Mouse (Mus musculus) liver, embryonic 14.5 days (tissue): Measurements from ENCODE around the gene Mbnl2. TPM values are rescaled to one million over a fixed set of nuclear protein-coding genes. Genes with fewer than 3 reads are reported as not detected.

Experiments
- ATAC-seq: fragments of 200-750 bp; cut with Nextera tagmentation; 2 replicates; pipeline ENCODE4 v1.8.0; 2017; ENCODE audit warnings: moderate number of reproducible peaks, mild to moderate bottlenecking, moderate library complexity; ENCODE audit not compliant: insufficient read depth
- DNase-seq, 3 experiments: peaks; one replicate each; pipeline ENCODE4 v3.0.0-alpha.2; 2012 to 2013; ENCODE audit warnings: low read depth in 3 of 3, low spot score in 3 of 3
- H3K27ac ChIP-seq: fragments of 300-500 bp; sonication (generic); 2 replicates; pipeline ENCODE4 v1.5.1; 2014; ENCODE audit warnings: moderate library complexity, mild to moderate bottlenecking, control low read depth, inconsistent platforms
- H3K27me3 ChIP-seq: fragments of 300-500 bp; sonication (generic); 2 replicates; pipeline ENCODE4 v1.6.1; 2014; ENCODE audit warnings: mild to moderate bottlenecking, low read length, moderate library complexity; ENCODE audit not compliant: control insufficient read depth, insufficient read depth
- H3K36me3 ChIP-seq: fragments of 300-500 bp; sonication (generic); replicated peaks from 2 replicates; pipeline ENCODE4 v1.6.1; 2014; ENCODE audit warnings: low read depth; ENCODE audit not compliant: control insufficient read depth, insufficient read depth
- H3K4me1 ChIP-seq, 2 experiments: fragments of 200-500 bp in 1 of 2; fragments of 300-500 bp in 1 of 2; sonication (generic) in 1 of 2; replicated peaks; 2 replicates each; pipeline ENCODE4 v1.6.1; 2012 to 2014; ENCODE audit warnings: antibody characterized with exemption in 1 of 2, inconsistent platforms in 1 of 2, low read length in 1 of 2; ENCODE audit not compliant: control insufficient read depth in 2 of 2, insufficient read depth in 2 of 2
- H3K4me2 ChIP-seq: fragments of 300-500 bp; sonication (generic); 2 replicates; pipeline ENCODE4 v1.6.1; 2014; ENCODE audit warnings: low read depth, mild to moderate bottlenecking, control low read depth, moderate library complexity
- H3K4me3 ChIP-seq, 2 experiments: fragments of 200-500 bp in 1 of 2; fragments of 300-500 bp in 1 of 2; sonication (generic) in 1 of 2; 2 replicates each; pipeline ENCODE4 v1.5.1; 2012 to 2014; ENCODE audit warnings: low read depth in 2 of 2, low read length in 2 of 2, mild to moderate bottlenecking in 2 of 2, control low read depth in 1 of 2, inconsistent platforms in 1 of 2, moderate library complexity in 1 of 2; ENCODE audit not compliant: insufficient read depth in 1 of 2
- H3K9ac ChIP-seq: fragments of 300-500 bp; sonication (generic); replicated peaks from 2 replicates; pipeline ENCODE4 v1.6.1; 2014; ENCODE audit warnings: mild to moderate bottlenecking, control low read depth, moderate library complexity
- H3K9me3 ChIP-seq: fragments of 300-500 bp; sonication (generic); 2 replicates; pipeline ENCODE4 v1.6.1; 2016; ENCODE audit warnings: low read length, mixed read lengths; ENCODE audit not compliant: control insufficient read depth
- CTCF ChIP-seq: IDR thresholded peaks from 2 replicates; pipeline ENCODE4 v1.5.1; 2016; ENCODE audit warnings: antibody characterized with exemption, low read depth, control low read depth
- EP300 ChIP-seq: IDR thresholded peaks from 2 replicates; pipeline ENCODE4 v1.6.1; 2016; ENCODE audit warnings: antibody characterized with exemption, low read depth
- WGBS: fragments of 180-500 bp; shearing (Covaris S2); extraction: QIAGEN DNeasy Blood & Tissue Kit; methylation state at CpG from one replicate; pipeline ENCODE4 v1.1.7; 2014; ENCODE audit not compliant: insufficient replicate concordance; 5-methylcytosine and 5-hydroxymethylcytosine counted together
- polyA plus RNA-seq, 2 experiments: library from polyadenylated mRNA; depleted of rRNA in 1 of 2; stranded (reverse) in 1 of 2; unstranded in 1 of 2; fragments of >200 nt; fragmentation: Nextera tagmentation in 1 of 2; extraction: Ambion mirVana in 1 of 2; gene quantifications; 2 replicates each; pipeline versions ENCODE4 v1.2.1 to v1.2.3; 2012 to 2014

Gene Mbnl2
- polyA plus RNA-seq, 2 experiments: 6.5 to 13.5 TPM

DNA sequence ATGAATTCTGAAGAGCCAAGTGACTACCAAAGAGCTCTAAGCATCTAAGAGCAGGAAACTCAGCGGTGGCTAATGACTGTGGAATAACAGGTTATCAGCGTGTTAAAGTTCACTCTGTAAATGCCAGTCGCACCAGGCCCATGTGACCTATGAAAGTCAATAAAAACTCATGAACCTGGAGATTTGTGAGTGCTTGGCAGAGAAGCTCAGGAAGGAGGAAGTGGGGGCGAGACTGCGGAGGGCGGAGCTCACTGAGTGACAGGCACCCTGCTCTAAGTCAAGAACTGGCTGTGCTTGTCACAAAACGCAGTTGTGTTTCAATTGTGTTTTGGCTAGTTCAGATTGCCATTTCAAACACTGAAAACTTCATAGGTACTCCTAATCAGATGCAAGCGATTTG lies 131.4 kb downstream of the Mbnl2 start:
- Histone ChIP-seq H3K4me3 (no peak overlapping the region), H3K9ac (no peak overlapping the region), H3K4me1 (peaks cover 0 to 6% of the 10 kb centered on the region in 2 experiments; a peak in 1 of 4 replicates), H3K4me2 (no peak overlapping the region), H3K27me3 (no peaks in the 10 kb centered on the region), H3K27ac (no peak overlapping the region), H3K36me3 (no peaks in the 10 kb centered on the region), H3K9me3 (no peaks in the 10 kb centered on the region)
- no peak for DNase-seq
- ATAC-seq: no peak
- TF ChIP-seq CTCF (no peak), EP300 (no peak)
- WGBS: 40% methylated on average over 8 of the region's 8 CpGs

DNA sequence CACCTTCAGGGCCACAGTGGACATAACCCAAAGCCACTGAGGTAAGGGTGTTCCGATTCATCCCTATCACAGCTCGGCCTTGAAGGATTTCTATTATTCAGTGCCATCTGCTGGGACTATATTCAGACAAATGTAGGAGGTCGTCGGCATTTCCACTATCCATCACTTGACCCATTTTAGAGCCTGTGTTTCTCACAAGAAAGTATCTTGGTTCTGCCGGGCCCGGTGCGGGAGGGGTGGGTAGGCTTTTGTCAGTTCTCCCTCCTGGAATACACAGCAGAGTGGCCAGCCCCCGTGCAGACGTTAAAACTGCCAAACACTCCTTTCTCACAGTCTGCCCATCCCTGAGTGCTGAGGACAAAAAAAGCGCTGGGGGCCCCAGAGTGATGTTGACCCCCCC lies 134.4 kb downstream of the Mbnl2 start:
- no peaks in the 10 kb centered on the region for H3K36me3 ChIP-seq
- 78% methylated on average over 10 of the region's 10 CpGs for WGBS
- no peak for DNase-seq

DNA sequence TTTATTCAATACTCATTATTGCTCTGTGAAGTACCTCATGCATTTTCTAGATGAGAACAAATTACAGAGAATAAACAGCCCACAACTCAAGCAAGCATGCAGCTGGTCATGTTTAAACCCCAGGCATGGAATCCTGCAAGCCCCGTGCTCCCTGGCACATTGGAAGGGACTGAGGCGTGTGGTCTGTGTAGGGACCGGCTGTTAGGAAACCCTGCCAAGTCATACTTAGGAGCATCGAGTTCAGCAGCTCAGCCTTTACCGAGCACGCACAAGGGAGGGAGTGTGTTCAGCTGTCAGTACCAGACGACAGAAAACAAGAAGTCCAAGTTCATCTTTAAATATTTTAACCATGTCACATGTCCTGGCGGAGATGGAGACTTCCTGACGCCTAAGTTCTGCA lies 141.4 kb downstream of the Mbnl2 start:
- H3K9me3 ChIP-seq: no peaks in the 10 kb centered on the region
- H3K4me1 ChIP-seq: no peaks in the 10 kb centered on the region
- DNase-seq (no peak), ATAC-seq (no peak)
- H3K27me3 ChIP-seq: no peaks in the 10 kb centered on the region
- no peaks in the 10 kb centered on the region for H3K36me3 ChIP-seq
- WGBS: 61% methylated on average over 9 of the region's 9 CpGs
- H3K4me2 ChIP-seq: no peak overlapping the region
- H3K9ac ChIP-seq: no peak overlapping the region
- no peak overlapping the region for H3K4me3 ChIP-seq
- no peak overlapping the region for H3K27ac ChIP-seq
- TF ChIP-seq CTCF (no peak), EP300 (no peak)

More for the DNA sequence above, 134.4 kb downstream of the Mbnl2 start:
- TF ChIP-seq EP300 (no peak), CTCF (no peak)
- ATAC-seq: no peak
- Histone ChIP-seq H3K4me1 (peaks cover 0 to 6% of the 10 kb centered on the region in 2 experiments; a peak in 1 of 4 replicates), H3K4me3 (no peak overlapping the region), H3K9me3 (no peaks in the 10 kb centered on the region), H3K4me2 (no peak overlapping the region), H3K27ac (no peak overlapping the region), H3K27me3 (no peaks in the 10 kb centered on the region), H3K9ac (no peak overlapping the region)

DNA sequence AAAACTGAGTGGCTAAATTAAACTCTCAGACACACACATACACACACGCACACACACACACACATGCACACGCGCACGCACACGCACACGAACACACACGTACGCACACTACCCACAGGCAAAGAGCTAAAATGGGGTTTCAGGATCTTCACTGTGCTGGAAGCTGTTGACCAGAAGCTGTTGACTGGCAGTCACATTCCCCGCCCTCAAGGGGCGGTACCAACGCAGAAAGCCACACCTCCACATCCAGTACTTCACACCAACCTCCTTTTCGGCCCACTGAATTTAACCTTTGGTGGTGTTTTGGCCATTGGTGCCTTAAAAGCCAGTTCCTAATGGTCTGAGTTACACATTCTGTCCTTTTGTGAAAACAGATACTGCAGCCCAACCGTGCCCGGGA lies 143.5 kb downstream of the Mbnl2 start:
- 70% methylated on average over 14 of the region's 14 CpGs for WGBS

DNA sequence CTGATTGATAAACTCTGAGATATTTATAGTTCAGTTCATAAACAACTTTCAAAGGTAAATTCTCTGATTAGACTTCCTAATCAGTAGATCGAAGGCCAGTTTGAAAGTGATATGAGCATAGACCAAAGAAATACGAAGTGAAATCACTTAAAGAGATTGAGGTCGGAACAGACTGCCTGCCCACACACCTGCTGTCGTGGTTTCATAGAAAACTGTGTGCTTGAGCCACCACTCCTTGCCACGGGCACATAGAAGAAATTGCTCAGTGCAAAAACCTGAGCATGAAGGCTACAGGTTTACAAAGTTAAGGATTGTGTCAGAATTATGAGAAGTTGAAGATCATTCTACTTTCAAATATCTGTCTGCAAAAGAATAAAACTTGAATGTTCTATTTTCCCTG lies 153.0 kb downstream of the Mbnl2 start:
- no peak overlapping the region for H3K4me3 ChIP-seq
- no peak overlapping the region for H3K9ac ChIP-seq
- no peak for ATAC-seq
- H3K9me3 ChIP-seq: no peaks in the 10 kb centered on the region
- no peak overlapping the region for H3K4me2 ChIP-seq
- no peaks in the 10 kb centered on the region for H3K27me3 ChIP-seq
- no peak for TF ChIP-seq CTCF
- no peak for TF ChIP-seq EP300
- H3K27ac ChIP-seq: no peak overlapping the region
- H3K36me3 ChIP-seq: no peaks in the 10 kb centered on the region
- WGBS: 61% methylated on average over 5 of the region's 5 CpGs
- no peak for DNase-seq
- H3K4me1 ChIP-seq: no peaks in the 10 kb centered on the region

More for the DNA sequence above, 143.5 kb downstream of the Mbnl2 start:
- ATAC-seq: no peak
- no peak overlapping the region for H3K4me3 ChIP-seq
- H3K27ac ChIP-seq: no peak overlapping the region
- no peaks in the 10 kb centered on the region for H3K4me1 ChIP-seq
- TF ChIP-seq CTCF (no peak), EP300 (no peak)
- H3K27me3 ChIP-seq: no peaks in the 10 kb centered on the region
- no peak overlapping the region for H3K4me2 ChIP-seq
- H3K9me3 ChIP-seq: no peaks in the 10 kb centered on the region
- DNase-seq: no peak
- H3K9ac ChIP-seq: no peak overlapping the region
- H3K36me3 ChIP-seq: no peaks in the 10 kb centered on the region
